ENCODE assay signal across 16 mouse cellular contexts in the genomic region with DNA sequence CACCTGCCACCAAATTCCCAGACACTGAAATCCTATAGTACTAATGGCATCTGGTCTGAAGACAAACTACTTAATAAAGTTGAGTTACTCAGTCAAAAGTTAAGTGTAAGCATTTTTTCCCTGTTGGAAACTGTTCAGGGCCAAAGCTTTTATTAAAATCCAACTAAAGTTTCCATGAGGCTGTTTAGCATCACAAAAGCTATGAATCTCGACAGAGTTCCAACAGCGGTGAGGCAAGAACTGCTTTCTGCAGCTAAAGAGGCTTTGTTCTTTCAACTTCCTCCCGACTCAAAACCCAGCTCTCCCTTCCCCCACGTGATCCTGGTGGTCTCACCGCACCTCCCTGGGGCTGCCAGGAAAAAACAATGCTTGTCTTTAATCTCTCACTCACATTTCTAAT. TPM values are rescaled to one million over a fixed set of nuclear protein-coding genes. Genes with fewer than 3 reads are reported as not detected.
DNase-seq lines count a peak whose midpoint lies in the region; ATAC-seq and TF ChIP-seq lines count a peak whose summit lies in the region.
"Had no signal": no experiment of that assay in that cellular context is flagged by ENCODE, and none has a peak within 500 bp of the region (broad histone marks: within the 10 kb centered on the region; RNA-seq: fewer than 3 reads in every experiment).

No protein-coding gene starts in this region.

- 6% methylated on average over 5 of the region's 5 CpGs for WGBS in midbrain, embryonic 10.5 days
- WGBS in midbrain, postnatal 0 days = 1% methylated on average over 5 of the region's 5 CpGs
- WGBS in embryonic facial prominence, embryonic 13.5 days = 7% methylated on average over 5 of the region's 5 CpGs
- under 1% methylated on average over 5 of the region's 5 CpGs for WGBS in midbrain, embryonic 14.5 days
- WGBS in kidney, embryonic 14.5 days = 20% methylated on average over 5 of the region's 5 CpGs

- H3K4me1 ChIP-seq in midbrain, embryonic 10.5 days = peaks cover 13% of the 10 kb centered on the region
- H3K4me1 ChIP-seq in midbrain, postnatal 0 days (ENCODE audit: insufficient read depth, low read length) = no peaks in the 10 kb centered on the region
- H3K4me1 ChIP-seq in embryonic facial prominence, embryonic 13.5 days = no peaks in the 10 kb centered on the region; the same call in 1 of the 2 replicates
- H3K4me1 ChIP-seq in midbrain, embryonic 14.5 days (ENCODE audit: control insufficient read depth, insufficient read depth, low read length) = 0 out of 2 replicates have a peak, but pooled peaks cover 4% of the 10 kb centered on the region
- no peaks in the 10 kb centered on the region for H3K4me1 ChIP-seq in kidney, embryonic 14.5 days (ENCODE audit: control insufficient read depth, insufficient read depth, low read length)

- no peaks in the 10 kb centered on the region for H3K36me3 ChIP-seq in midbrain, embryonic 10.5 days
- no peaks in the 10 kb centered on the region for H3K36me3 ChIP-seq in midbrain, postnatal 0 days (ENCODE audit: insufficient read depth, low read length)
- H3K36me3 ChIP-seq in embryonic facial prominence, embryonic 13.5 days = peaks cover 31% of the 10 kb centered on the region
- H3K36me3 ChIP-seq in midbrain, embryonic 14.5 days (ENCODE audit: control insufficient read depth, insufficient read depth, low read length) = no peaks in the 10 kb centered on the region
- H3K36me3 ChIP-seq in kidney, embryonic 14.5 days (ENCODE audit: control insufficient read depth, insufficient read depth, low read length) = no peaks in the 10 kb centered on the region; the same call in 1 of the 2 replicates

- no peak overlapping the region for H3K4me3 ChIP-seq in midbrain, embryonic 10.5 days
- no peak overlapping the region for H3K4me3 ChIP-seq in midbrain, postnatal 0 days (ENCODE audit: low read depth, low read length)
- no peak overlapping the region for H3K4me3 ChIP-seq in embryonic facial prominence, embryonic 13.5 days
- no peak overlapping the region for H3K4me3 ChIP-seq in midbrain, embryonic 14.5 days (replicated peaks; ENCODE audit: low read depth, low read length)
- no peak overlapping the region for H3K4me3 ChIP-seq in kidney, embryonic 14.5 days (ENCODE audit: low read length)

- H3K27ac ChIP-seq in midbrain, embryonic 10.5 days (replicated peaks) = peak overlapping the region; percentile 20; the same call in 1 of the 2 replicates
- no peak overlapping the region for H3K27ac ChIP-seq in midbrain, postnatal 0 days (ENCODE audit: low read depth, low read length)
- peak overlapping the region; percentile 33 for H3K27ac ChIP-seq in embryonic facial prominence, embryonic 13.5 days
- H3K27ac ChIP-seq in midbrain, embryonic 14.5 days (replicated peaks; ENCODE audit: low read depth, low read length) = no peak overlapping the region
- no peak overlapping the region for H3K27ac ChIP-seq in kidney, embryonic 14.5 days (ENCODE audit: low read depth, low read length)

- intact Hi-C loops in left cerebral cortex, postnatal 10 days (cut with DNase I) = no loop called here

- H3K4me2 ChIP-seq in midbrain, postnatal 0 days (ENCODE audit: low read depth, low read length, poor library complexity, severe bottlenecking) = no peak overlapping the region
- no peak overlapping the region for H3K4me2 ChIP-seq in embryonic facial prominence, embryonic 13.5 days
- H3K4me2 ChIP-seq in midbrain, embryonic 14.5 days (ENCODE audit: low read length) = no peak overlapping the region
- no peak overlapping the region for H3K4me2 ChIP-seq in kidney, embryonic 14.5 days (replicated peaks; ENCODE audit: low read depth, low read length)

- no peak for TF ChIP-seq POLR2A in brain, embryonic 14.5 days (IDR thresholded peaks at IDR 0.05; ENCODE audit: borderline replicate concordance, extremely low read depth, insufficient read depth, insufficient read length, poor library complexity, severe bottlenecking)

- no peak for ATAC-seq in midbrain, postnatal 0 days (ENCODE audit: low FRiP score)
- no peak for ATAC-seq in embryonic facial prominence, embryonic 13.5 days (ENCODE audit: insufficient number of reproducible peaks, insufficient read depth, low FRiP score, low TSS enrichment, low read depth)
- no peak for ATAC-seq in midbrain, embryonic 14.5 days (ENCODE audit: low FRiP score, low TSS enrichment)
- no peak for ATAC-seq in kidney, embryonic 14.5 days (ENCODE audit: low FRiP score, low TSS enrichment)
- ATAC-seq: inflammation-experienced regulatory T-cells, adult 6 months had no signal

- H3K9me3 ChIP-seq in midbrain, embryonic 10.5 days (replicated peaks) = no peaks in the 10 kb centered on the region
- H3K9me3 ChIP-seq in midbrain, postnatal 0 days (ENCODE audit: low read length) = no peaks in the 10 kb centered on the region
- H3K9me3 ChIP-seq in embryonic facial prominence, embryonic 13.5 days = no peaks in the 10 kb centered on the region
- H3K9me3 ChIP-seq in midbrain, embryonic 14.5 days (ENCODE audit: control insufficient read depth, low read length) = no peaks in the 10 kb centered on the region
- H3K9me3 ChIP-seq in kidney, embryonic 14.5 days (ENCODE audit: control insufficient read depth, low read length) = no peaks in the 10 kb centered on the region

- no peaks in the 10 kb centered on the region for H3K27me3 ChIP-seq in midbrain, embryonic 10.5 days (ENCODE audit: low read depth, poor library complexity, severe bottlenecking)
- no peaks in the 10 kb centered on the region for H3K27me3 ChIP-seq in midbrain, postnatal 0 days (ENCODE audit: insufficient read depth, low read length)
- H3K27me3 ChIP-seq in embryonic facial prominence, embryonic 13.5 days = no peaks in the 10 kb centered on the region
- H3K27me3 ChIP-seq in midbrain, embryonic 14.5 days (ENCODE audit: control insufficient read depth, insufficient read depth, low read length) = no peaks in the 10 kb centered on the region
- H3K27me3 ChIP-seq in kidney, embryonic 14.5 days (ENCODE audit: control insufficient read depth, insufficient read depth, low read length) = no peaks in the 10 kb centered on the region

- no peak overlapping the region for H3K9ac ChIP-seq in midbrain, postnatal 0 days (replicated peaks; ENCODE audit: low read length, poor library complexity, severe bottlenecking)
- no peak overlapping the region for H3K9ac ChIP-seq in embryonic facial prominence, embryonic 13.5 days
- H3K9ac ChIP-seq in midbrain, embryonic 14.5 days (replicated peaks; ENCODE audit: low read length) = no peak overlapping the region
- H3K9ac ChIP-seq in kidney, embryonic 14.5 days (ENCODE audit: low read depth, low read length) = no peak overlapping the region

- no peak for TF ChIP-seq CTCF in midbrain, postnatal 0 days (IDR thresholded peaks at IDR 0.05)
- TF ChIP-seq CTCF in brain, embryonic 14.5 days (IDR thresholded peaks at IDR 0.05; ENCODE audit: borderline replicate concordance, extremely low read depth, insufficient read depth, insufficient read length) = no peak

- no peak for DNase-seq in midbrain, embryonic 10.5 days (ENCODE audit: low spot score)
- DNase-seq in midbrain, postnatal 0 days (ENCODE audit: low spot score) = no peak
- peak; percentile 60 for DNase-seq in brain, embryonic 14.5 days (ENCODE audit: low read depth)
- DNase-seq in midbrain, embryonic 14.5 days = peak; percentile 38
- no peak for DNase-seq in left cerebral cortex, postnatal 10 days (ENCODE audit: extremely low spot score in 1 of 2, low spot score in 2 of 2)
- DNase-seq: adrenal gland, adult 8-10 months; cerebellum, postnatal 14 days; heart, adult 18-20 months; heart, postnatal 14 days; kidney, postnatal 4 days; lung, adult 18-20 months; thymus, postnatal 14 days had no signal

RNA-seq across cellular contexts. Expression of gene Gm16485, which starts 55.9 kb away (rescaled TPM):
- 0.05 TPM in 1 of 2 replicates, not detected in the other for polyA plus RNA-seq in midbrain, embryonic 10.5 days (2016; fragmentation: Nextera tagmentation; extraction: Ambion mirVana)
- 0.55 and 1.6 TPM in 2 replicates for total RNA-seq in midbrain, postnatal 0 days (2014; rRNA removed)
- polyA plus RNA-seq in midbrain, postnatal 0 days (2015; fragmentation: Nextera tagmentation; extraction: Ambion mirVana) = 0.36 and 0.44 TPM in 2 replicates
- polyA plus RNA-seq in brain, embryonic 14.5 days (2012; rRNA removed) = 0.57 and 1.00 TPM in 2 replicates
- polyA plus RNA-seq in embryonic facial prominence, embryonic 13.5 days (2015; fragmentation: Nextera tagmentation; extraction: Ambion mirVana) = not detected in 2 replicates
- 0.45 and 0.55 TPM in 2 replicates for polyA plus RNA-seq in midbrain, embryonic 14.5 days (2014; fragmentation: Nextera tagmentation; extraction: Ambion mirVana)
- polyA plus RNA-seq in kidney, embryonic 14.5 days (2014; fragmentation: Nextera tagmentation; extraction: Ambion mirVana) = 0.06 and 0.08 TPM in 2 replicates
- total RNA-seq in left cerebral cortex, postnatal 10 days (2021) = 1 to 10 TPM; 6.0 TPM
- total RNA-seq: heart, adult 18-20 months; heart, postnatal 14 days had no signal
- polyA plus RNA-seq: inflammation-experienced regulatory T-cells, adult 6 months; limb, embryonic 11.5 days had no signal

Comparison
In these comparisons a context has a peak if more than half of its experiments do, and no peak if none do; other contexts are left out.
1. DNase-seq: peak in brain, embryonic 14.5 days (single experiment) and midbrain, embryonic 14.5 days (single experiment); none in midbrain, embryonic 10.5 days (single experiment), midbrain, postnatal 0 days (single experiment) and left cerebral cortex, postnatal 10 days (0 of 2).
2. H3K27ac ChIP-seq: peak in midbrain, embryonic 10.5 days (single experiment) and embryonic facial prominence, embryonic 13.5 days (single experiment); none in midbrain, postnatal 0 days (single experiment), midbrain, embryonic 14.5 days (single experiment) and kidney, embryonic 14.5 days (single experiment).